Mouse (Mus musculus): ENCODE data around the gene Erp27.
"Not testable (repeated sequence)": the region's sequence is repeated elsewhere in the genome, so short reads cannot be mapped to it uniquely, and the experiment has no call there.

The Erp27 gene

DNA sequence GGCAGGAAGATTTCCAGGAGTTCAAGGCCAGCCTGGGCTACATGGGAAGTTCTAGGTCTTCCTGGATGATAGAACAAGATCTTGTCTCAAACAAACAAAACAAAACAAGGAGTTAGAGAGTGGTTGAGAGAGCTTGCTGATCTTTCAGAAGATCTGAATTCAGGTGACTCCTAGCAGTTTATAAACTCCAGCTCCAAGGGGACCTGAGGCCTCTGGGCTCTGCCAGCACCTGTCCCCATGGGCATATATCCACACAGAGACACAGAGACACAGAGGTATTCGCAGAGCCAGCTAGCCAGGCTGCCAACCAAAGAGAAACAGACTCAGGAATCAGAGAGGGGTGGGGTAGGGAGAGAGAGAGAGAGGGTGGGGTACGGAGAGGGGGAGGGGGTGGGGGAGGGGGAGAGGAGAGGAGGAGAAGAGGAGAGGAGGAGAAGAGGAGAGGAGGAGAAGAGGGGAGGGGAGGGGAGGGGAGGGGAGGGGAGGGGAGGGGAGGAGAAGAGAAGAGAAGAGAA, 9.2 kb downstream of the Erp27 start:
- intact Hi-C loops (cut with DNase I): no loop called here

DNA sequence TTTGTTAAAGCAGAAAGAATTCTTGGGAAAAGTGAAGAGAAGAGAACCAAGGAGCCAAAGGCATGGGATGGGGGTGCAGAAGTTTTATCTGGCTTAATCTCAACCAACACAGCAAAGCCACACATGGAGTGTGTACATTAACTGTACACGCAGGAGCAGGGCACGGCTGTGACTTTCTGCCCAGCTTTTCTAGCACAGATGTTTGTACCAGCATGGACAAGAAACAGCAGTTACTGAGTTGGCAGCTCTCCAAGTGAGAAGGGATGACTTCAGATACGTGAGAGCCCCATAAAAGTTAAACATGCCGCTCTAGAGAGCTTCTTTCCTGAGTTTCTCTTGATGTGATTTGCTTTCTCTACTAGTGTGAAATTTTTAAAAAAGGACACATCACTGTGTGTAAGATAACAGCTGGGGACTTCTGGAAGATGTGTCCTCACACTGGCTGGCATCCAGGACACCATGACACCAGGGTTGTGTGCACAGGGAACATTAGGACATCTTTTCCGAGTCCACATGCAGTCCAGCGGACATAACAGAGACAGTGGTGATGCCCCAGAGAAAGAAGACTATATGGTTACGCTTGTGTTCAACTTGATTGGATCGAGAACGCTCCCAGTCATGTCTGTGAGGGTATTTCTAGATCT, 11.6 kb downstream of the Erp27 start:
- intact Hi-C loops (cut with DNase I): no loop called here

DNA sequence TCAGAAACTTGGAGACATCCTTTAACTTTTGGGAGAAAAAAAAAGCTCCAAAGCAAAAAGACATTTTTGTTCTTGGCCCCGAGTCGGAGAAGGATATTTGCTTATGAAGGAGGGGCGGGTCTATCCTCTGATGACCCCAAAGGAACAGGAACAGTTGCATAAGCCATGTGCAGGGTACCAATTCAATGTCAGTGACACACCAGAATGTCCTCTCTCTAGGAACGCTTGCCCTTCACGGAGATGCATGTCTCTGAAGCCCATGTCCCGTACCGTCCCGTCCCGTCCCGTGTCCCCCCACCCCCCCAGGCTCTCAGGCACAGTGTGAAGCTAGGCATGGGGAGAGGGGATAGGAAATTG, 15.1 kb downstream of the Erp27 start:
- intact Hi-C loops (cut with DNase I): no loop called here

DNA sequence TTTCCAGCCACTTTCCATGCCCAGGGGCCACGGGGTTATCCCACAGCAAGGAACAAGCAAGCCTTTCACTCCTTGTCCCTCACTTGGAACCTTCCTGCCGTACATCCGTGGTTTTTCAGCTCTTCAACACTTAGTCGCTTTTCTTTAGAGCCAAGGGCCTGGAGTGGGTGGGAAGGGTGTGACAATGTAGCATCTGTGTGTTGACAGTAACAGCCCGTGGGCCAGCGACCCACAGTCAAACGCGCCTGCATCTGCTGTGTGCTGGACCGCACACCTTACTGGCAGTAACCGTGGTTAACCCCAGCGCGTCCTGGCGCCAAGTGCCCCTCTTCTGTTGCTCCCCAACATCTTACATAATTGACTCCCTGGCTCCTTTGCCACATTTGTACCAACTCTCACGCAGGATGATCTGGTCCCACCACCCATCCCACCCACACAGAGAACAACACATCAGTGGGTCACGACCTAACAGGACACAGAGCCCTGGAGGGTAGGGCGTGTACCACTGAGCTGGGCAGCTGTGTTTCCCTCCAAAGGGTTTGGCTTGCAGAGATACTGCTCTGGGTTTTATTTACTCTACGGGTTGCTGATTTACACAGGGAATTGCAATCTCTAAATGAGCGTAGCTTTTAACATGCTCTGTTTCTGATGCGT, 15.6 kb downstream of the Erp27 start:
- intact Hi-C loops (cut with DNase I): no loop called here

DNA sequence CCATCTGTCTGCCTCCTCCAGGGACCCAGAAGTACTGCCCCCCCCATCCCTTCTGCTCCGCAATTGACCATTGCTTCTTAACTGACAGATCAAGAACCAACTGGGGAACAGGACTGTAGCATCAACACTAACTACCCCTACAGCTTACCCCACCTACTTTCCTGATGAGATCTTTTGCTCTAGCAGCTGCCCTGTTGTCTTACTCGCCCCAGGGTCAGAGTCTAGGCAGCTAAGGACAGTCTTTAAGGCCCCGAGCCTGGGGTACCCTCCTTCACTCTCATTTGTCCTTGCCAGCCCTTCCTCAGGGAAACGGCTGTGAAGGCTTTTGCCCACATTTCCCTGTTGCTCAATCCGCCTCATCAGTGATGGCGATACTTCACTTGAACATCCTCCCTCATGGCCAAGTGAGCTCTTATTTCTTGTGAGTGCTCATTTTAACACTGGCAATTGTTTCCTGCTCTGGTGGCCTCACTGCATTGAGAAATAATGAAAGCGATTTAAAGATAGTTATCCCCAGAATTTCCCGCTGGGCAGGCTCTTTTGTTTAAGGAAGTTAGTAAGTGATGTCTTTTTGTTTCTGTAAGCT, 18.0 kb downstream of the Erp27 start:
- intact Hi-C loops (cut with DNase I): no loop called here

DNA sequence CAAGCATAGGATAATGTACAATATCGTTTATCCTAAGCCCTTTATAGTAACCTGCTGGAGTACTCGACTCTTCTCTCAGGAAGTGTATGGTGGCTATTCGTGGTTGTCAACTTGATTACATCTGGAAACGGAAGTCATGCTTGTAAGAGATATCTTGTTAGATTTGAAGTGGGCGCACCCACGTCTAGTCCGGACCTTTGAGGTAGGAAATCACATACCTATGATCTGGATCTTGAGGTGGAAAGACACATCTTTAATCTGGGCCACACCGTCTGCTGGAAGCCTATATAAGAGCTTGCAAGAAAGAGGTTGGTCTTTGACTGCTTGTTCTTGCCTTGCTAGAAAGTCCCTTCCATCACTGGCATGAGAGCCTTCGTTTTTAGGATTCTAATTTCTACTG, 19.5 kb downstream of the Erp27 start:
- intact Hi-C loops (cut with DNase I): no loop called here

DNA sequence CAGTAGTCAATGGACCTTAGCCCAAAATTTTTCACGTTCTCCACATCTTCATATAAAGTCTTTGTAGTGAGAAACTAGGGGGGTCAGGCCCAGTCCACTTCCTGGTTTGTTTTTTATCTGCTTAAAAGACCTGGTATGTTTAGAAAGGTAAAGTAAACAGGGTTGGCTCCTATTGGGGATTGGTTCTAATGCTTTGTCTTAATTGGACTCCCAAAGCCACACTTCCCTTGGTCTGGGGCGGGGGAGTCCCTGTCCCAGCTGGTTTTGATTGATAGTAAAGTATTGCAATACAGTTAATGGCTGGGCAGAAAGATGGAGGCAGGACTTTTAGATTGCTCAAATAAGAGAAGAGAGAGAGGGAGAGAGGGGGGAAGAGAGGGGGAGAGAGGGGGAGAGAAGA, 21.0 kb downstream of the Erp27 start:
- intact Hi-C loops (cut with DNase I): no loop called here

DNA sequence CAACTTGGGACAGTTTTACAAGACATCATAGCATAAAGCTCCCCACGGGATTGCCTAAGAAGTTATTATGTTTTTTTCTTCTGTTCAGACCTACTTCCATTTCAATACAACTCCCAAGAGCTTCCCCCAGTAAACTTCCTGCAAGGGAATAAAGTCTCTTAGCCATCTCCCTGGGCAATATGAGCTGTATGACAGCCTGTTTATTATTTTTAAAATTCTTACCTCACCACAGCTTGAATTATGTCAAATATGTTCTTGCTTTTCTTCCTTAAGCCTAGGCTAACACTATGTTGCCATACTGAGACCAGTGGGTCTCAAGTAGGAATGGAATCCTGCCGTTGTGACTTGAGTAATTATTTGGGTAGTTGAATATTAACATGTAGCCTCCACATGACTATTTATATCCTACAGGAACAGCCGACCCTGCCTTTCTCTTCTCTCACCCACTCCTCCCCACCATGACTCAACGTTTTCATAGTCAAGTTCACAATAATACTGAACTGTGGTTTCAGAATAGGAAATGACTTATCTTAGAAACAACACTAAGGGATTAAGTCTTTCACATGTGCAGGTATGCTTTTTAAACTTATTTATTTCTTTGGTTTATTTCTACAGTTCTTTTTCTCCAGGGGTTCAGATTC, 21.5 kb downstream of the Erp27 start:
- intact Hi-C loops (cut with DNase I): no loop called here

DNA sequence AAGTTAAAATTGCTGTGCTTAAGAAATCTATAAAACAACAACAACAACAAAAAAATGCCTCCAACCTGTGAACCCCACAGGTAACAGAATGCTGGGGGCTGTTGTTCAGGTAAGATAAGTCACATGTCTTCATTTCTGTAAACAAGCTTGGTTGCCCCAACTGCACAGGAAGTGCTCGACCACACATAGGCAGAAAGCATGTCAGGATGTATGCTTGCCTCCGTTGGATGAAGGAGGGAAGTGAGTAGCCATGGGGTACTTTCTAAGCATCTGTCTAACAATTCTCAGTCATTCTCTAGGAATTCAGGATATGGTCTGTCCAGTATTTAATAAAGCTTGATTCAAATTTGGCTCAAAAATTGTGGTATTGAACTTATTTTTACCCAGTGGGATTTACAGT, 23.0 kb downstream of the Erp27 start:
- intact Hi-C loops (cut with DNase I): no loop called here

DNA sequence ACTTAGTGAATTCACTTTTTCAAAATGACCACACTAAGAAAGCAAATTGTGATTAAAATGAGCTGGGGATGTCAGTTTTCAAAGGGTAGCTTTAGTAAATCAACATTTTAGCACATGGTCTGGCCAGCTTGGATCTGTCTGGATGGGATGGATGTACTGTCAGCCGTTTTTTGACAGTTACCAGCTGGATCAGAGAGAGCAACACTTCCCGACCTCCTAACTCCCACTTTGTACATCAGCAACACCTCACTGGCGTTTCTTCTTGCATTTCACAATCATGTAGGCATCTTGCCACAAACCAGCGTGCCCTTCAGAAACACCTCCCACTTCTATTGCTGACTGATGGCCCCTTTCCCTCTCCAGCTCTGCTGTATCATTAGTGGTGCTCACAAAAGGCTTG, 23.8 kb downstream of the Erp27 start:
- intact Hi-C loops (cut with DNase I): no loop called here

DNA sequence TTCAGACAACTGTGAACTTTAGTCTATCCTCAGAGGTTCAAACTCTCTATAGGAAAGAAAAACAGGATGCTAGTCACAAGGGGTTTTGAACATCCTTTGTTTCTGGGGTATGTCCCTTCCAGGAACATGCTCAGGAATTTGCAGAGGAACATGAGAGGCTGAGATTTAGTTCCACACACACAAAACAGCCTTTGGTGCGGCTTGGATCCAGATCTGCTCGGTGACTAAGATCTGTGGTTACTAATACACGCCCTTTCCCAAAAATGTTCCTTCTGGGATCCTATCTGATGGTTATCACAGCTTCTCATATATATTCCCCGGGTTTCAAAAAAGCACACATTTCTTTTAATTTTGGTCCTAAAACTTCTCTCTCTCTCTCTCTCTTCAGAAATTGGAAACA, 24.2 kb downstream of the Erp27 start:
- intact Hi-C loops (cut with DNase I): no loop called here

DNA sequence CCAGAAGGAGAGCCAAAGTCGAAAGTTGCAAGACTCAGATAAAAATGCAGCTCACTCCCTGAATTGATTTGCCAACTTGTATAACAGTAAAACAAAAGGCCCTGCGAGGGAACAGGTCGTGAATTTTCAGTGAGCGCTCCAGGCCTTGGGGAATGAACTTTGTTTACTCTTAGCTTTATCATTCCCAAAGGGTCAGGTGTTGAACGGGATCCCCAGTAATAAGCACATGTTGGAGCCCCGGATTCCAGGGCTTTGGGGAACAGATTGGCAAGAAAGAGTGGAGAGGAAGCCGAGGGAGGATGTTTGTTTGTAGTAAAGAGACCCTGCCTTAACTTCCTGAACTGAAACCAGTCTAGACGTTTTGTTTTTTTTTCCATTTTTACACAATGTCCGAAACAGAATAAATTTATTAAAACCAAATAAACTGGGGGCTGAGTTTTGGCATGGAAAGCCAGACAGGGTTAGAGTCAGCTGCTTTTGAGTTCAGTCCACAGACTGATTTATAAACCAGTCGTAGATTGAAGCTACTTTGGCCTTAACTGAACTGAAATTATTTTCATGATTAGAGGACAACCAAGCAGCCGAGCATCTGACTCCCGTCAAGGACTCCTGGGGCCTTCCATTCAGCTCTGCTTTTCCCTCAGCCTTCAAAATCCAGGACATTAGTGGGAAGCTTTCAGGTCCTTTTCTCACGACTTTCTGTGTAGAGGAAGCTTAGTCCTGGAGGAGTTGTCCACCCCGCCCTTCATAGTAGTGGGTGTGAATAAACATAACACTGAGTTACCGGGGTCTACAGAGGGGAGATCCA, 27.2 kb downstream of the Erp27 start:
- intact Hi-C loops (cut with DNase I): no loop called here

DNA sequence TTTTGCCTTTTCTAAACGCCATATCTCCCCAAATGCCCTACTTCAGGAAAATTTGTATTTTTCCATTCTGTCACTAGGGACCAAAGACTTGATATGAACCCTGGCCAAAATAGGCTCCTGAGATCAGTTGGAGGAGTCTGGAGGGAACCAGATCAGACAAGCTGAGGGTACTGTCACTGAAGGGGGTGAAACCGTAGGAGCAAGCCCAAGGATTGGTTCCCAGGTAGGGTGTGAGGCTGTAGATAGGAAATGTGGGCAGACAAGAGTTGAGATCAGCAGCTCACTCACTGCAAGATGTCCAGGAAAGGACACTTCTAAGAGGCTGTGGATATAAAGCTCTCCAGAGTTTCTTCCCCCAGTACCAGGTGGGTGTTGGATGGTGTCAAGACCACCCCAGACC, 30.0 kb downstream of the Erp27 start:
- intact Hi-C loops (cut with DNase I): no loop called here

DNA sequence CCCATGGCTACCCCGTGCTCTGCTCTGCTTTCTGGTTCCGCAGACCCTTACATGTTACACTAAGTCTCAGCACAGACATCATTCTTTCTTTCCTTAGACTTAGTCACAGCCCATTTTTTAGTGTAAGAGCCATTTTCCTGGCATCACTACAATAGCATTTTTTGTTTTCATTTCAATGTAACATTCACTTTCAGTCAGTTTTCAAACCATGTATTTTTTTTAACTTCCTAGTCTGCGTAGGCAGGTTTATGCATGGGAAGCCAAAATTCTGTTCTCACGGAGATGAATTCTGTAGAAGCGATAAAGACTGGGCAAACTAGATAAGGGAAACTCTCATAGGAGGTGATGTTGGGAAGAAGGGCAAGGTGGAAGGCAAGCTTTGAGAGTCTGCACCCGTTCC, 32.4 kb downstream of the Erp27 start:
- intact Hi-C loops (cut with DNase I): no loop called here

DNA sequence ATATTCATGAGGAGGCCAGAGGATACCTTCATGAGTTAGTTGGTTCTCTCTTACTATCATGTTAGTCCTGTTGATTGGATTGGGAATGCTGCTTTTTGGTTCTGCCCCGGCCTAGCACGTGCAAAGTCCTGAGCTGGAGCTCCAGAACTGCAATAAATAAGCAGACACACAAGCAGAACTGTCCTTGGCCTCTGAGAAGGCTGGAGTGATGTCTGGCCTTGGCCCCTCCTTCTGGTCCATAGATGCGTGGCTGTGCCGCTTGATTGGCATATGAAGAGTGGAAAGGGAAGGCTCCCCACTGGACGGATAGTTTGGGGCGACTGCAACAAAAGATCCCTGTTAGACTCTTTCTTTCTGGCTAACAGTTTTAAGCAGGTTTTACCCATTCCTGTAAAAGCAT, 32.9 kb downstream of the Erp27 start:
- intact Hi-C loops (cut with DNase I): no loop called here

DNA sequence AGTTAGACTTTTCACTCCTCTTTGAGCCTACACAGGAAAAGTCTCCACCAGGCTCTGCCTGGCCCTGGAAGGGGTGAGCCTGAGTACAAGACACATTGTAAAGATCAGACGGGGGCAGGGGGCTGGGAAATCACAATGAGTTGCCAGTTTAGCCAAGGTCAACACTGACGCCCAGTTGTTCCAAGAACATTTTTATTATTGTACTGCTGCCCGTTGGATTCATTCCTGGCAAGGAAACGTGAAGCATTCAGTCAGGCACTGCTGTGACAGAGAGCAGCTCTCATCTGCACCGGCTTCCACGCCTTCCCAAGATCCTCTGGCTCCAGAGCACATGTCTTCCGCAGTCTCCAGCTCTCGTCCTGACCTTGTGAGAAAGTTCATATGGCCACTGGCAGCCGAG, 34.1 kb downstream of the Erp27 start:
- intact Hi-C loops (cut with DNase I): no loop called here

DNA sequence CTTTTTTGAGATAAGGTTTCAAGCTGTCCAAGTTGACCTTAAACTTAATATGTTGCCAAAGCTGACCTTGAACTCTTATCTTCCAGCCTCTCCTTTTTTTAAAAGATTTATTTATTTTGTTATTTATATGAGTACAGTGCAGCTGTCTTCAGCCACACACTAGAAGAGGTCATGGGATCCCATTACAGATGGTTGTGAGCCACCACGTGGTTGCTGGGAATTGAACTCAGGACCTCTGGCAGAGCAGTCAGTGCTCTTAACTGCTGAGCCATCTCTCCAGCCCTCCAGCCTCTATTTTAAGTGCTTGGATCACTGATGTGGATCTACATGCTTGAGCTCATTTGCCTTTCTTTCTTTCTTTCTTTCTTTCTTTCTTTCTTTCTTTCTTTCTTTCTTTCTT, 37.2 kb downstream of the Erp27 start:
- intact Hi-C loops (cut with DNase I): not testable (repeated sequence)

DNA sequence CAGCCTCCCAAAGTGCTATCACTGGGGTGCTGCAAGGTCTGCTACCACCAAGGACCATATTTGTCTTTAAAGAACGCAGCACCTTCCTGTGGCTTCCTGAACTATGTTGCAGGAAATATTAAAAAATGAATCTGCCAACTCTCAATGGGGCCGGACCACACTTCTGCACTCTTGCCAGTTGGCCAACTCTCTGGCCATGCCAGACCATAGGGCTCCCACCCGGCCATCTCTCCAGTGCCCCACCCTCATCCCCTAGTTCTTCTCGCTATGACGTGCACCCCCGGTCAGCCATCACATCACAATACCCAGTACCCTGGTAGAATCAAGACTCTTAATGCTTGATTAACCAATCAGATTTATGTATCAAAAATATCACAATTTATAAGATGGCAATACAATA, 38.0 kb downstream of the Erp27 start:
- intact Hi-C loops (cut with DNase I): no loop called here

DNA sequence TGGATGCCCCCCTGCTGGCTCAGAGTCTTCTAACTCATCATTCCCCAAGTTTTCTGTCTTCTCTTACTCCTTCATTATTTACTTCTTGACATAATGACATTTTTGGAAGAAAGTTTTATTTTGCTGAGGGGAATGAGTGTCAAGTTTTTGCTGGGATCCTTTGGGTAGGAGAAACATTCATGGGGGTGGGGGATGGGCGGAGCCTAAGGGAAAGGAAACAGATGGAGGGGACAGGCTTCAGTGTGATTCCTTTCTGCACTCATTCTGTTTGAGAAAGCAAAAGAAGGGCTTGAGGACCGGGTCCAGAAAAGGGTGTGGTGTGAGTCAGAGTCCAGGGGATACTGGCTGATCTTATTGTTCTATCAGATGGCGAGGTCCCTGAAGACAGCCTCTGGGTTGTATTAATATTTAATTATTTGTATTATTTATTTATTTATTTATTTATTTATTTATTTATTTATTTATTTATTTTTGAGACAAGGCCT, 38.5 kb downstream of the Erp27 start:
- intact Hi-C loops (cut with DNase I): no loop called here

DNA sequence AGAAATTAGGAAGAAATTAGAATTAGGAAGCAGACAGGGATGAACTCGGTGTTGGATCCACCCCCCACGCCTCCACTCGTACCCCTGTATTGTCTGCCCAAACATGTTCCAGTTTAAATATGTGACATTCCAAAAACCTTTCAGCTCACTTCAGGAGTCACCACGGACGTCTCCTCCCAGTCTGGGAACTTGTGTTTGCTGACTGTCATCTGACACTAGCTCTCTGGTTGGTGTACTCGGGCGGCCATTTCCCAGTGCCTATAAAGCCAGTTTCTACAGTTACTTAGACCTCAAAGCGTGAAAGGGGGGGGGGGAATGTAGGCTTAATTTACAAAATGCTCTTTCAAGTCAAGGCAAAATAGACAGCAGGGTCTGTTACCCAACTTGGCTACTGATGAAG, 40.3 kb downstream of the Erp27 start:
- intact Hi-C loops (cut with DNase I): no loop called here

DNA sequence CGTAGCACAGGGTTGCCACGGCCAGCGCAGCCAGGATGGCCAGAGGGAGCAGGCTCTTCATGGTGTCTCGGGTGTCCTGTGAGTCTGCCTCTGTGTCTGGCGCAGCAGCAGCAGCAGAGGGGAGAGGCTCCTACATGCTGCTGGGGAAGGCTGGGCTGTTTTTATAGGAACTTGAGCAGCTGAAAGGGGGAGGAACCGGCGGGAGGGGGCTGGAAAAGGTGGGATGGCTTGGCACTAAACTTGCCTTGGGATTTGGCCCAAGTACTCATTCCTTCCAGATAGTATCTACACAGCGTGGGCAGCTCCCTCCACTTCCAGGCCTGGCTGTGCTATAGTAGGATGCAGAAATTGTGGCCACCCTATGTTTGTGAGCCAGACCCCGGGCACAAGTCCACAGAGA, 46.3 kb downstream of the Erp27 start, which contains the start of gene Mgp:
Gene Mgp (minus strand): TSS at position 154 of the 400 bp plus-strand sequence.
- intact Hi-C loops (cut with DNase I): no loop called here

Data from adrenal gland (tissue).